8 mouse cellular contexts compared by ENCODE assay signal in genomic region chr5:111408470-111409105, GRCm38 (mm10). TPM values are rescaled to one million over a fixed set of nuclear protein-coding genes. Genes with fewer than 3 reads are reported as not detected.
DNase-seq lines count a peak whose midpoint lies in the region; ATAC-seq and TF ChIP-seq lines count a peak whose summit lies in the region.

No protein-coding gene starts in this region.

- TF ChIP-seq POLR2A in cerebellum, adult 2 months (IDR thresholded peaks at IDR 0.05; ENCODE audit: borderline replicate concordance, insufficient read depth, low read length) = no peak

- no peak overlapping the region for H3K4me3 ChIP-seq in forebrain, embryonic 15.5 days
- no peak overlapping the region for H3K4me3 ChIP-seq in hindbrain, embryonic 14.5 days (replicated peaks; ENCODE audit: low read length)
- H3K4me3 ChIP-seq in cerebellum, adult 2 months (replicated peaks; ENCODE audit: insufficient read depth, low read depth, low read length) = no peak overlapping the region

- TF ChIP-seq CTCF in cerebellum, adult 2 months (IDR thresholded peaks at IDR 0.05; ENCODE audit: borderline replicate concordance, insufficient read depth, low read depth, low read length) = no peak

- H3K9ac ChIP-seq in forebrain, embryonic 15.5 days (replicated peaks) = no peak overlapping the region
- H3K9ac ChIP-seq in hindbrain, embryonic 14.5 days = no peak overlapping the region

- H3K27me3 ChIP-seq in forebrain, embryonic 15.5 days = no peaks in the 10 kb centered on the region
- H3K27me3 ChIP-seq in hindbrain, embryonic 14.5 days (ENCODE audit: control insufficient read depth, insufficient read depth, low read length) = no peaks in the 10 kb centered on the region; the same call in 1 of the 2 replicates
- no peaks in the 10 kb centered on the region for H3K27me3 ChIP-seq in cerebellum, adult 2 months (ENCODE audit: control insufficient read depth, insufficient read depth, low read length)

- H3K36me3 ChIP-seq in forebrain, embryonic 15.5 days = no peaks in the 10 kb centered on the region
- no peaks in the 10 kb centered on the region for H3K36me3 ChIP-seq in hindbrain, embryonic 14.5 days (replicated peaks; ENCODE audit: control insufficient read depth, insufficient read depth)

- no peak overlapping the region for H3K27ac ChIP-seq in forebrain, embryonic 15.5 days (replicated peaks)
- H3K27ac ChIP-seq in hindbrain, embryonic 14.5 days = peak overlapping the region; percentile 41; the same call in 1 of the 2 replicates
- no peak overlapping the region for H3K27ac ChIP-seq in cerebellum, adult 2 months (ENCODE audit: insufficient read depth, low read length)

- WGBS in forebrain, embryonic 15.5 days = 21% methylated on average over 14 of the region's 14 CpGs
- 11% methylated on average over 14 of the region's 14 CpGs for WGBS in hindbrain, embryonic 14.5 days
- 23% methylated on average over 14 of the region's 14 CpGs for WGBS in cerebellum, adult 2 months

- peak; percentile 32; the same call in 1 of the 2 replicates for ATAC-seq in forebrain, embryonic 15.5 days (replicated peaks)
- ATAC-seq in hindbrain, embryonic 14.5 days (ENCODE audit: low FRiP score) = 0 out of 2 replicates have a peak, but pooled peaks have one; percentile 33

- H3K9me3 ChIP-seq in forebrain, embryonic 15.5 days = no peaks in the 10 kb centered on the region
- H3K9me3 ChIP-seq in hindbrain, embryonic 14.5 days (ENCODE audit: control insufficient read depth, low read length) = no peaks in the 10 kb centered on the region

- H3K4me2 ChIP-seq in forebrain, embryonic 15.5 days (replicated peaks) = no peak overlapping the region
- no peak overlapping the region for H3K4me2 ChIP-seq in hindbrain, embryonic 14.5 days (replicated peaks)

- H3K4me1 ChIP-seq in forebrain, embryonic 15.5 days = peaks cover 12% of the 10 kb centered on the region
- H3K4me1 ChIP-seq in hindbrain, embryonic 14.5 days (replicated peaks; ENCODE audit: control insufficient read depth, insufficient read depth, low read length) = peaks cover 16% of the 10 kb centered on the region
- H3K4me1 ChIP-seq in cerebellum, adult 2 months (ENCODE audit: control insufficient read depth, insufficient read depth, low read length) = no peaks in the 10 kb centered on the region

- DNase-seq in brain, adult 2 months (ENCODE audit: low read depth, low spot score) = peak; percentile 48
- no peak for DNase-seq in hindbrain, embryonic 14.5 days (ENCODE audit: low spot score)
- DNase-seq in lung, postnatal 4 days = peak; percentile 36 to 65
- no peak for DNase-seq in cerebellum, postnatal 36 days
- no peak for DNase-seq in urinary bladder, adult 18-20 months (ENCODE audit: low spot score in 2 of 2)
- no peak for DNase-seq in thymus, postnatal 25 days
- DNase-seq in cerebellum, adult 2 months = no peak

RNA-seq across cellular contexts. Expression of gene Mn1, which starts 8.6 kb away (rescaled TPM):
- polyA plus RNA-seq in forebrain, embryonic 15.5 days (2015; fragmentation: Nextera tagmentation; extraction: Ambion mirVana) = 102 and 109 TPM in 2 replicates
- polyA plus RNA-seq in hindbrain, embryonic 14.5 days (2014; fragmentation: Nextera tagmentation; extraction: Ambion mirVana) = 27.8 and 28.6 TPM in 2 replicates
- polyA plus RNA-seq in cerebellum, adult 2 months (2012; rRNA removed) = 2.4 and 3.3 TPM in 2 replicates

Comparison
In these comparisons a context has a peak if more than half of its experiments do, and no peak if none do; other contexts are left out.
1. DNase-seq: peak in brain, adult 2 months (single experiment) and lung, postnatal 4 days (2 of 2); none in hindbrain, embryonic 14.5 days (single experiment), cerebellum, postnatal 36 days (0 of 2), urinary bladder, adult 18-20 months (0 of 2), thymus, postnatal 25 days (single experiment) and cerebellum, adult 2 months (0 of 2).